Mouse (Mus musculus) ES-Bruce4 (cell line): ENCODE measurements around the gene Gm10717.
"Not testable (repeated sequence)": the region's sequence is repeated elsewhere in the genome, so short reads cannot be mapped to it uniquely, and the experiment has no call there.

Experiments used
- CTCF ChIP-seq: IDR thresholded peaks from one replicate; pipeline ENCODE4 v1.8.1; 2011; ENCODE audit warnings: low read depth, low read length
- EP300 ChIP-seq: IDR thresholded peaks from 2 replicates; pipeline ENCODE4 v1.6.1; 2011; ENCODE audit warnings: low read depth, low read length; ENCODE audit not compliant: insufficient read depth
- POLR2A ChIP-seq: IDR thresholded peaks from one replicate; pipeline ENCODE4 v1.8.1; 2011; ENCODE audit warnings: low read length; ENCODE audit not compliant: insufficient read depth

- not testable (repeated sequence) for TF ChIP-seq CTCF, EP300, POLR2A
Observed at GRCm38 (mm10) chr9:3012054-3012621, 13.1 kb upstream of the Gm10717 start.
